Mouse (Mus musculus) bone marrow macrophage, adult 2 months (primary cell): ENCODE measurements around the gene Ttc23.

ENCODE experiments used
- CTCF ChIP-seq: IDR thresholded peaks from 2 replicates; pipeline ENCODE4 v1.5.1; 2012; ENCODE audit warnings: low read depth, mild to moderate bottlenecking, low read length, moderate library complexity
- POLR2A ChIP-seq: IDR thresholded peaks from 2 replicates; pipeline ENCODE4 v1.6.1; 2012; ENCODE audit warnings: mild to moderate bottlenecking, low read depth, low read length, borderline replicate concordance

DNA sequence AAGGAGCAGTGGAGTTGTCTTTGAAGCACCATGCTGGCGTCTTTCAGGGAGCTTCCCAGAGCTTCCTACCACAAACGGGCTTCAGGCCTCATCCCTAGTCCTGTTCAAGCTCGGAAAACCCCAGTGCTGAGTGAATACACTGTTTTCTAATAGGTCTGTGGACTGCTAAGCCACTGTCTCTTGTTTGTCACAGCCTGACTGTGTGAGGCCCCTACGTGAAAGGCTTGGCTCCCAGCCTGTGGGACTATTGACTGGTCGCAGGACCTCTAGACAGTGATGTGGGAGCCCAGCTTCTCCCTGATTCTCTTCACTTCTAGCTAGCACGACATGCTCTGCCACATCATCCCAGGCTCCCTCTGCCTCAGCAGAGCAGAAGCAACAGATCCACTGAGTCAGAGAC lies 61.0 kb downstream of the Ttc23 start:
- no peak for TF ChIP-seq POLR2A
- no peak for TF ChIP-seq CTCF
